Mouse (Mus musculus) heart, postnatal 25 days (tissue): ENCODE data around the gene Pros1. TPM values are rescaled to one million over a fixed set of nuclear protein-coding genes. Genes with fewer than 3 reads are reported as not detected.

Experiments used
- DNase-seq: peaks from one replicate; pipeline ENCODE4 v3.0.0; 2022; ENCODE audit warnings: low spot score
- intact Hi-C: fragments of 180-260 bp; cut with DNase I; formaldehyde crosslinking; loops from one replicate; pipeline ENCODE4 v1.15.1; 2025
- total RNA-seq, 2 experiments: library from RNA; stranded (reverse); gene quantifications; 2 replicates each; pipeline ENCODE4 v1.2.3; 2021

Gene Pros1
- total RNA-seq, result 10 to 100 TPM; 15.6 to 19.1 TPM

DNA sequence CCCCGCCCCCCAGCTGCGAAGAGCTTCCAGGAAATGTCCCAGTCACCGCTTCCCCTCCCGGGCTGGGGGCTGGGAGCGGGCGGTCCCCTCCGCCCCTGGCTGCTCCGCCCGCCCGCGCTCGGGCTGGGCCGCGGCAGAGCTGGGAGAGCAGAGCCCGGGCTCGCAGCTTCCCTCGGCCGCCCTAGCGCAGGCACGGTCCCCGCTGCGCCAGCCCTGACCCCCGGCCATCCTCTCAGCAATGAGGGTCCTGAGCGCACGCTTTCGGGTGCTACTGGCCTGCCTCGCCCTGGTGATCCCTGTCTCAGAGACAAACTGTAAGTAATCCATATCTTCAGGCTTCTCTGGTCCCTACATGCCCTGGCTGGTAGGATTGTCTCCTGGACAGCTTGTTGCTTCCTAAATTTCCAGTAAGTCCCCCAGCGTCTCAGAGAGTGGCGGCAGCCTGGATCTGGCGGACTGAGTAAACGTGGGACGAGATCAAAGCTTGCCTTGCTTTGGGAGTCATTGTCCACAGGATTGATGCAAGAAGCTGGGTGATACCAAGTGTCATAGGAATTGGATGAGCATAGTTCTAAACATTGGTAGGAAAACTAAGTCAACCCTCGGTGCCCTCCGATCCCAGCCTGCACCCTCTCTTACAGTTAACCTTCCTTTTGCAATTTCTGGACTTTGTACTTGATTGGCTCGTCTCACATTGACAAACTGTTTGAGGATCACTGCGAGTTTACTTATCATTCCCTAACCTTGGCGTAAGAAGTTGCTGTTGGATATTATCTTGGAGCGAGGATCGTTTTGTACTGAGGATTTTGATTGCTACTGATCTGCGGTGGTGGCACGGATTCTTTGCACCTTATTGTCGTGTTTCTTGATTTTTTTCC lies at the start of gene Pros1:
TSS of gene Pros1 (plus strand) at position 117 of the 878 bp plus-strand sequence.
- peak; percentile 66 for DNase-seq
- intact Hi-C loops, result loop anchor here (10.0 kb wide), 1 partner anchor 1920 kb away; the partner anchor contains the start of gene 4930453N24Rik

DNA sequence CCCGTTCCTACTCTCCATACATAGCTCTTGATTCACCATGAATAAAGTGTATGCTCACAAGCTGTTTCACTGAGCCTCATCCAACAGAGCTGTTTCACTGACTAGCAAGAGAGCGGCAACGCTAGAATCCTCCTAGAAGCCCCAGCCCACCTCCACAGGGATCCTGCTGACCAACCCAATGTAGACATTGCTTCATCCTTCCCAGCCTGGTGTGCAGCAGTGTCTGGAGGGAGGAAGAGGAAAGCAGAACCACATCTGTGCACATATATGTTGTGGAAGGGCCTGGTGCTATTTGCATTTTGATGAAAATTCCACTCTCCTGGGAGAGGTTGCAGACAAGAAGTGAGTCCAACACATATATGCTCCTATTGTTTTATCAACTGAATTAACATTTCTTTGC lies 49.5 kb upstream of the Pros1 start:
- intact Hi-C loops, result no loop called here
- no peak for DNase-seq

DNA sequence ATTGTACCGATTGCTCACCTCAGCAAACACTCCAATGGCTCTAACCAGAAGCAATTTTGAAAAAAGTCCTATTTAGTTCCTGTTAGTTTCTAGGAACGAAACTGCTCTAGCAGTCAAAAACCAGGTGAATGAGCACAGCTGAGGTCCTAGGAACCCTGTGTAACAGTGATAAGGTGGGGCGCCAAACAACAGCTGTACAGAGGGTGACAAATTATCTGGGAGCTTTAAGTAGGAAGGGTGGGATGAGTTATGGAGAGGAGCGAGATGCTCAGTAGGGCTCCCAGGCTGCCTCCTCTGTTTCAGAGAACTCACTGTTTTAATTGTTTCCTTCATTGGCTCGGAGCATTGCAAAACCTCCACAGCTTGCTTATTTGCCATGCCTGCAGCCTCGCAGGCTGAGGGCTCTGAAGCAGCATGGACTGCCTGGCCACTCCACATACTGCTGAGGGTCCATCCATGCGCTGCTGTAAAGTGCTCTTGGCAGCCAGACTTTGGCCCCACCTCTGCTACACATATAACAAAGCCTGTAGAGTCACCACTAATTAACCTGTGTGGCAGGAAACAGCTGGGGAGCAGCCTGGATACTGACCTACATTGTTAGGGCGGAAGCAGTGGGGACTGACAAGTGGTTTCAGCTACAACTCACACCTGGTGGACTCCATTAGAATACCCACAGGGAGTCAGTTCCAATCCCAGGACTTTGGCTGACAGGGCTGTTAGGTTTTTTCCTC lies 46.7 kb upstream of the Pros1 start:
- DNase-seq, result no peak
- intact Hi-C loops, result no loop called here

DNA sequence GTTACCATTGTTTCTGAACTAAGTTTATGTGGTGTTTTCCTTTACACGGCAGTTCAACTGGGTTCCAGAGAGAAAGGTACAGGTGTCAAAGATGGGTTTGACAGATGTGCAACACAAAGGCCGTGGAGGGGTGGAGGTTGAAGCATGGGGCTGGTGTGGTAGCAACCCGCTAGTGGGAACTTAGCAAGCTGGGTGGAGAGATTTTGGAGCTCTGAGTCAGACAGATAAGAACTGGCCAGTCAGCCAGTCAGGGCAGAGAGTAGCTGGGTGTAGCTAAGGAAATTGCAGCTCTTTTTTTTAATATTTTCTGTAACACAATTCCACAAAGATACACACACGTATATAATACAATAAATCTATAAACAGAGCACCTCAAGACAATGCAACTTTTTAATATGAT lies 43.3 kb upstream of the Pros1 start:
- DNase-seq, result no peak
- intact Hi-C loops, result no loop called here

DNA sequence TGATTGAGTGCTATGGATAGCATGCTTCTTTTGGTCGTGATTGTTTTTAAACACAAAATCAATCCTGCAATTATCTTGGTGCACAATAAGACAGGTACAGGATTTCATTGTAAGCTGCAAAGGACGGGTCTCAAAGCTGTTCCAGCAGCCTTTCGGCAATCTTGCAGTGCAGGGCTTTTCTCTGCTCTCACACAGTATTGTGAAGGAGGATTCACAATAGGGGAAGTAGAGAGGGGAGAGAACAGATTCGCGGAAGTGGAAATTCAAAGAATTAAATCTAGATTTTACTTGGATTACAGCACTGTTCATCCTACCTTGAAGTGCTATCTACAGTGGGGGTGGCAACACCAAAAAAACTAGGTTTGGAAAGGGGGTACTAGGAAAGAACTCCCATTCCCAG lies 40.3 kb upstream of the Pros1 start:
- intact Hi-C loops, result no loop called here
- no peak for DNase-seq

DNA sequence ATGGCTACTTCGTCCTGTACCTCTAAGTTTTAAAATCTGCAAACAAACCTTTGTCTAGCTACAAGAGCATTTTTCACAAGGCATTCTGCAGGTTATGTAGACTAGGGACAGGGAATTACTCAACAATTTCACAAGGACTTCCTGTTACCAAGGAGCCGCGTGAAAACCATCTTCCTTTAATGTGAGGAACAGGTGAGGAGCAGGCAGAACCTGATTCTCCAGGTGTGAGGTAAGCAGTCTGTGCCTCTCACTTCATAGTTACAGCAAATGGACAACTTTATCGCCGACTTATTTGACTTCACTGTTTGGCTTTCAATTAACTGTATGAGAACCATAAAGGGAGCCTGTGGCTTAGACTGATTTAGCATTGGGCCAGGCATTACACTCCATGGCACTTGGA lies 39.6 kb upstream of the Pros1 start, which contains the start of gene Stx19:
TSS of gene Stx19 (plus strand) at position 186 of the 400 bp plus-strand sequence.
- intact Hi-C loops, result no loop called here

DNA sequence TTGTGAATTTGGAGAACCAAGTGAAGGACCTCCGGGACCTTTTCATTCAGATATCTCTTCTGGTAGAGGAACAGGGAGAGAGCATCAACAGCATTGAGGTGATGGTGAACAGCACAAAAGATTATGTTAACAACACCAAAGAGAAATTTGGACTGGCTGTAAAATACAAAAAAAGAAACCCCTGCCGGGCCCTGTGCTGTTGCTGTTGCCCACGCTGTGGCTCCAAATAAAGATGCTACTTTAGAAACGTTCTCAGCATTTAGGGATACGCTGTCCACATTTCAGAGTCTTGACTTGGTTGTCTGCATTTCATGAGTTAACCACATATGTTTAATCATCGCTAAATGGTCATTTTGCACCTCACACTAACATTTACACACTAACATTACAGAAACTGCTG lies 31.6 kb upstream of the Pros1 start:
- no peak for DNase-seq
- intact Hi-C loops, result no loop called here

More for the DNA sequence above, 39.6 kb upstream of the Pros1 start, which contains the start of gene Stx19:
- no peak for DNase-seq

DNA sequence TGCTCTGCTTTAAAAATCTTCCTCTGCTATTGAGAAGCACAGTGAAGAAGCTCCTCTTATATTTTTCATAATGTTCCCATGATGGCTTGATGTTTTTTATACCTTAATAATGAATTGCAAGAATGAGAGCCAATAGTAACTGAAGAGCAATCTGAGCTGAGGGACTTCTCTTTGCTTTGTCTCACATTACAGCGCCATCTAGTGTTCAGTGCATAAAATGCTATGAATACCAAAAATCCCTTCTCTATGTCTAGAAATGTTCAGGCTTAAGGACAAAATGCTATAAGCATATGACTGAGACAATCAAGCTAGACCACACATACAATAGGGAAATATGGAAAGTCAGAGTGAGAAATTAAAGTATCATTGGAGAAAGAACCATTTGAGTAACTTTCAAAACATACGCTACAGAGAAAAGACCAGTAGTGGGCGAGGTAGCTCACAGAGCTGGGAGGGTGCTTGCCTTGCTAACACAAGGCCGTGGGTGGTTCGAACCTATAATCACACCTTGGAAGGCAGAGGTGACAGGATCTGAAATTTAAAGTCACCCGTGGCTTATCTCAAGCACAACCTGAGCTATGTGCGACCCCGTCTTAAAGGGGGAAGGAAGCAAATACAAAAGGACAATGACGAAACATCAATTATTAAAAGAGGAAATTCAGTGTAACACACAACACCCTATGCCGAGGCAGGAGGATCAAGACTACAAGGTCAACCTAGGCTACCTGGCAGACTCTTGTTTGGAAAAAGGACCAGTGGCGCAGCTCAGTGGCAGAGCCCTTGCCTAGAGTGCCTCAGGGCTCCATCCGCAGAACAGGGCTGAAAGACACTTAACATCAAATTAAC lies 27.7 kb upstream of the Pros1 start:
- intact Hi-C loops, result loop anchor here (5.0 kb wide), 1 partner anchor 44 kb away; no protein-coding TSS in a partner anchor
- DNase-seq, result no peak

DNA sequence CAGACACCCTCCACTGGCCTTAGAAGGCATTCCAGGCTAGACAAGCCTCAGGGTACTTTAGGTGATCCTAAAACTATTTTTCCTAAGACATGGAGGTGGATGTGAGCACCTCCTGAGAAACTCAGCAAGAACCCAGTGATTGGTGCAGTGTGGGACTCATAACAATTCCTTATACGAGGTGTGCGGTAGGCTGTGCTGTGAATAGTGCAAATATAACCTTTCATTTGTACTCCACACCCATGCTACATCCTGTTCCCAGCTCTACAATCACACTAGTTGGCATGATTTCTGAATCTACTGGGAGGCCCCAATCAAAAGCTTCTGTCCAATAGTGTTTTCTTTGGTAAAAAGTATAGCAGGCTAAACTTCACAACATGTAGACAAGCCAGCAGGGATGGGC lies 22.1 kb upstream of the Pros1 start:
- DNase-seq, result no peak
- intact Hi-C loops, result no loop called here

DNA sequence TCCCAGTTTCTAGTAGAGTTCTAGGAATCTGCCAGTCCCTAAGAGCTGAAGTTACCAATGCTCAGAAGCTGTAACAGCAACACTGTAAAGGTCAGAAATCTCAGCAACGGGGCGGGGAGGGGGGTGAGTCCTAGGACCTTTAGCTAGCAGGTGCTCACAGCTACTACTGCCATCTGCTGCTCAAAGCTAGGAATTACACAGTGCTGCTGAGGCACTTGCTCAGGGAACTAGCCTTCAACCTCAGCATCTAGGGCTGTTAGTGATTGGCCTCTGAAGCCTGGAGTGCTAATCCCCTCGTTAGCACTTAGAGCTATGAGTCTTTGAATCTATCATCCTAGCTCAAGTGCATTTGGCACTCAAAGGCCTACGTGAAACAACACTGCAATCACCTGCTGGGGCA lies 21.6 kb upstream of the Pros1 start:
- intact Hi-C loops, result no loop called here
- DNase-seq, result no peak

DNA sequence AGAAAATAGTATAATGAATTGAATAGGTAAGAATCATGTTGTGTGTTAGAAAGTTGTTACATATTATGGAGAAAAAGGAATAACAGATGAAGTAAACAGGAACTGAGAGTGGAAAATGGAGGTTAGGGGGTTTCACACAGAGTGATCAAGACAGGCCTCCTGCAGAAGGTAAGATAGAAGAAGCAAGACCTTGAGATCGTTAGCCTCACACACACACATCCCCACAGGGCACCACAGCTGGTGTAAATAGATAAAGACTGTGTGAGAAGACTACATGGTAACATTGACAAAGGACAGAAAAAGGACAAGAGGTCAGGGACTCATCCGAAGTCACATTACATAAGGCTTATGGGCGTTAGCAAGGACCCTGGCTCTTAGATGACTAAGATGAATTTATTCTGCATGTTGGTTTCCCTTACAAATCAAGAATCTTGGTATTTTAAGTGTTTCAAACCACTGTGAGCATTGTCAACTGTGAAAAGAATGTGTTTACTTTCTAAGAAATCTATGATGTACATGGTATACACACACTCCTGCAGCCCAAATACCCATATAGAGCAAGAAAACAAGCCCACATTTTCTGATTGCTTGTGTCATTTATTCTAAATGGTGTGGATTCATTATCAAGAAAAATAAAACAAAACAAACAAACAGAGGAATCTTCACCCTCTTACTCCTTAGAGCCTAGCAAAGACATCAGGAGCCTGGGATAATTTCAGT lies 19.9 kb upstream of the Pros1 start:
- DNase-seq, result no peak
- intact Hi-C loops, result no loop called here

DNA sequence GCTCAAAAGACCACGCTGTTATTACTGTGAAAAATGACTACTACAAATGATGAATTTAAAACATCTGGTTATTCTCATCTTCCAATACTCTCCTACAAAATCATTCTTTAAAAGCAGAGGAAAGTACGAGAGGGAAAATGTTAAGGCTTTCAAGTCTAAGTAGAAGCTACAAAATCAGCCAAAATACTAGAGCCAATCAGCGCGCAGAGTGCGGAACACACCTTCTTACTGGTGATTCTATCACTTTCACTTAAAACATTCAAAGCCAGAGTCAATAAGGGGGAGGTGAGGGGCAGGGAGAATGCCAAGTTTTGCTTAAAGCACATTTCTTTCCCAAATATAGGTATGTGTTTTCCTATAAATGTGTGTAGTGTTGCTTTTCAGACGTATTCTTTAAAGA lies 8.8 kb upstream of the Pros1 start:
- DNase-seq, result no peak
- intact Hi-C loops, result loop anchor here (5.0 kb wide), 1 partner anchor 58 kb away; the partner anchor contains the start of gene Nsun3

DNA sequence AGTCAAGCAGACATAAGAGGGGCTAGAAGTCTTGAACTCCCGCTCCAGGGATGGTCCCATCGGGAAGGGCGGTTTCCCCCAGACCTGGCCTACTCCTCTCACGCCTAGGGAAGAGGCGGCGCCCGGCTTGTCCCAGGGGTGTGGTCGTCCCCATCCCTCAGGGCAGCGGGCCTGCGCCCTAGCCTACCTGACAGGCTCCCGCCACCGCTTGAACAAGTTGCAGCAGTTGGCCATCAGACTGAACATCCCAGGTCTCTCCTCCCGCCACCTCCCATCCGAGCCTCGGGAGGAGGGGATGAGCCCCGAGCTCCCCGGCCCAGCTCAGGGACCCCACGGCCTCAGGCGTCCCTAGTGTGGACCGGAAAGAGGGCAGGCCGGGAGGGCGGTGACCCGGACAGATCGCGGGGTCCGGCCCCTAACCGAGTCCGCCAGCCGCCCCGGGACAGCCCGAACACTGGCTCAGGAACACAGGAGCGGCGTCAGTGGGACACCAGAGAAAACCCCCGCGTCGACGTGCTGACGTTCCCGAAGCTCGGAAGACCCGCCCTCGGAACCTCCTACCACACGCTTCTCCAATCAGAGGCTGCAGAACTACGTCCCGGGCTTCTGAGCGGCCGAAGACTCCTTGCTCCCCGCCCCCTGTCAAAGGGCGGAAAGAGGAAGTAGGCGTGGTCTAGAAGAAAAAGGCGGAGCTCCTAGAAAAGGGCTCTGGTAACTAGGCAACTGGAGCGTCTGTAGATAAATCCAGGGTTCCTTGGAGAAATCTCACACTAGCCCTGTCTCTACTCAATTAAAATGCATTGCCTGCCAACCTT lies 7.4 kb upstream of the Pros1 start, which contains the start of gene Arl13b:
TSS of gene Arl13b (minus strand) at position 543 of the 815 bp plus-strand sequence.
- intact Hi-C loops, result loop anchor here (5.0 kb wide), 1 partner anchor 59 kb away; the partner anchor contains the start of gene Nsun3
- DNase-seq, result peak; percentile 95

DNA sequence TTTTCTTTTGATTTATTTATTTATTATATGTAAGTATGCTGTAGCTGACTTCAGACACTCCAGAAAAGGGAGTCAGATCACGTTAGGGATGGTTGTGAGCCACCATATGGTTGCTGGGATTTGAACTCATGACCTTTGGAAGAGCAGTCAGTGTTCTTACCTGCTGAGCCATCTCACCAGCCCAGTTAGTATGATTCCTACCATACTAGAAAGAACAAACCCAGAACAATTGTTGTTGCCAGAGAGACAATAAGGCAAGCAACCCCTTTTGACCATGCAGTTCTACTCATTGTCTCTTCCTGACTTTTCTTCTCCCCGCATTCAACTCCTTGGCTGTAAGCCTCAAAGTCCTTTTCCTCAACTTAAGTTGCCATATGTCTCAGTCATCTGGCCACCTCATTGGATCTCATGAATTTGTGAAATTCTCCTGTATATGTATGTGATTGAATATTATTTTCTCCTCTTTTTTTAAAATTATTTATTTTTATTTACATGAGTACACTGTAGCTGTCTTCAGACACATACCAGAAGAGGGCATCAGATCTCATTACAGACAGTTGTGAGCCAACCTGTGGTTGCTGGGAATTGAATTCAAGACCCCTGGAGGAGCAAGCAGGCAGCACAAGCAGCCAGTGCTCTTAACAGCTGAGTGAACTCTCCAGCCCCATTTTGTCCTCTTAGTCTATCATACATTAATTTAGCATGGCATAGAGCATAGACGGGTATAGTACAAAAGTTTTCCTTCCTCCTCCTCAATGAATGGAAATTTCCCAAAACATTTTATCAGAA lies 1.4 kb upstream of the Pros1 start:
- no peak for DNase-seq
- intact Hi-C loops, result loop anchor here (10.0 kb wide), 1 partner anchor 1922 kb away; the partner anchor contains the start of gene 4930453N24Rik

DNA sequence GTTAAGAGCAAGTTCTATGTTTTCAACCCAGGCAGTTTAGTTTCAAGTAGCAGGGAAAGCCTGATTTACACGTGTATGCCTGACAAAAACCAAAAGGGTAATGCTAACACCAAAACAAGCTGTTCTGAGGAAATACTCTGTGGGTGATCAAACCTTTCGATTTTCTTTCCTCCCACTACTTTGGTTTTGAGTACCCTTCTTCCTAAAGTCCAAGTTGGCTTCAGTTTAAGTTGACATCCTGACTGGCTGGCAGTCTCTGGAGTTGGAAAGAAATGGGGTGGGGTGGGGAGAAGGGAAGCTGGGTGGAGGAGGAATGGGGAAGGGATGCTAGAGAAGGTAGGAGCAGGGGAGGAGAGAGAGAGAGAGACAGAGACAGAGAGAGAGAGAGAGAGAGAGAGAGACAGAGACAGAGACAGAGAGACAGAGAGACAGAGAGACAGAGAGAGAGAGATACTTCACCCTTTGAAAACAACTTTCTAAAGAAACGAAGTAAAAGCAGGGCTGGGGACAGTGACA lies 438 bp upstream of the Pros1 start:
- no peak for DNase-seq

DNA sequence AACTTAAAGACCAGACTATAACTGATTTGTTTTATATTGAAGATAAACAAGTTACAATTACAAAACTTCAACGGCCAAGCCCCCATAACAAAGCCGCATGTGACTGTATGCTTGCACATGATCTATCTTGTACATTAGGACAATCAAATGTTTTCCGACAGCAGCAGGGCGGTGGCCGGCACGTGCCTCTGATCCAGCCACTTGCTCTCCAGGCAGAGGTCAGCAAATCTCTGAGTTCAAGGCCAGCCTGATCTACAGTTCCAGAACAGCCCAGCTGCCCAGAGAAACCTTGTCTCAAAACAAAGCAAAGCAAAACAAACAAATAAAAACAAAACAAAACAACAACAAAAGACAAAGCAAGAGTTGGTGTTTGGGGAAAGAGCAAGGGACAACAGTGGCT lies 1.3 kb downstream of the Pros1 start:
- intact Hi-C loops, result loop anchor here (10.0 kb wide), 1 partner anchor 1919 kb away; the partner anchor contains the start of gene 4930453N24Rik
- no peak for DNase-seq

More for the DNA sequence above, 438 bp upstream of the Pros1 start:
- intact Hi-C loops, result loop anchor here (10.0 kb wide), 1 partner anchor 1921 kb away; the partner anchor contains the start of gene 4930453N24Rik

DNA sequence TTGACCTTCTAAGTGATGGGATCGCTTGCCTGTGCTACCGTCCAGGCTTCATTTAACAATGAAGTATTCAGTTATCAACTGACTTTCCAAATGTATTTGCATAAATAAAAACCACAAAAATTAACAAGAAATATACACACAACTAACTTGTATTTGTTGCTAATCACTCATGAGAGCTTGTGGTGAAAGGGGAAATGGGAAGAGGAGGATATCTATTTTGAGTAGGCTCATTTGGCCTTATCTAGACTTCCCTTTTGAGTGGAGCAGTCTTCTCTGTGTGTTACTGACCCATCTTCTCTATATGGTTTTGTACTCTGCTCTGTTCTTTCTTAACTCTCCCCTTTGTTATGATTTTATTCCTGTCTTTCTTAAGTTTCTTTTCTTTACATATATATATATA lies 2.2 kb downstream of the Pros1 start:
- DNase-seq, result no peak
- intact Hi-C loops, result loop anchor here (10.0 kb wide), 1 partner anchor 1919 kb away; the partner anchor contains the start of gene 4930453N24Rik
